Mouse (Mus musculus): Measurements from ENCODE around the gene Ins1. TPM values are rescaled to one million over a fixed set of nuclear protein-coding genes. Genes with fewer than 3 reads are reported as not detected.

Gene Ins1
- polyA plus RNA-seq (2015; fragmentation: Nextera tagmentation; extraction: Ambion mirVana) = 2.3 TPM in 1 of 2 replicates, not detected in the other

- Histone ChIP-seq H3K9ac (ENCODE audit: low read depth, low read length) (no peak within 1 kb of the TSS), H3K36me3 (ENCODE audit: control insufficient read depth, insufficient read depth) (no peaks in the 10 kb centered on the region), H3K4me1 (ENCODE audit: control insufficient read depth, low read depth, low read length) (no peaks in the 10 kb centered on the region), H3K27me3 (ENCODE audit: control insufficient read depth, insufficient read depth, low read depth, low read length) (no peaks in the 10 kb centered on the region), H3K4me2 (ENCODE audit: low read depth, low read length) (no peak within 1 kb of the TSS), H3K9me3 (replicated peaks; ENCODE audit: control insufficient read depth, low read length) (no peaks in the 10 kb centered on the region), H3K4me3 (ENCODE audit: low read depth, low read length) (no peak within 1 kb of the TSS), H3K27ac (ENCODE audit: low read length) (no peak within 1 kb of the TSS)
- no peak for ATAC-seq (ENCODE audit: low read depth)
Observed at GRCm38 (mm10) chr19:52263997-52264396, at the start of gene Ins1. Gene Ins1, plus strand, starts transcription at chr19:52264297.
